Mouse (Mus musculus) cerebellum, postnatal 36 days (tissue): ENCODE measurements around the gene Pecam1.
"Not testable (repeated sequence)": the region's sequence is repeated elsewhere in the genome, so short reads cannot be mapped to it uniquely, and the experiment has no call there.

Experiments used
- DNase-seq, 2 experiments: peaks; one replicate each; pipeline ENCODE4 v3.0.0; 2021 to 2022; ENCODE audit warnings: mixed read lengths in 2 of 2

Pecam1 gene

GRCm38 (mm10) chr11:106665328-106665727 is 85.1 kb downstream of the Pecam1 start:
- DNase-seq, result no peak

GRCm38 (mm10) chr11:106664691-106665090 is 85.7 kb downstream of the Pecam1 start:
- no peak for DNase-seq

GRCm38 (mm10) chr11:106663838-106664237 is 86.6 kb downstream of the Pecam1 start:
- no peak for DNase-seq

- DNase-seq, result no peak
These were observed 87.6 kb downstream of the Pecam1 start for GRCm38 (mm10) chr11:106662634-106663407.

- DNase-seq, result no peak
These were observed 89.9 kb downstream of the Pecam1 start for GRCm38 (mm10) chr11:106660453-106661081.

- no peak for DNase-seq
These were observed 90.7 kb downstream of the Pecam1 start for GRCm38 (mm10) chr11:106659598-106660295.

- DNase-seq, result peak; percentile 84 to 89
These were observed 92.2 kb downstream of the Pecam1 start for GRCm38 (mm10) chr11:106658051-106658880.

- DNase-seq, result not testable (repeated sequence)
These were observed 93.4 kb downstream of the Pecam1 start for GRCm38 (mm10) chr11:106656896-106657498.

- DNase-seq, result peak; percentile 77 to 82
These were observed 102.1 kb downstream of the Pecam1 start for GRCm38 (mm10) chr11:106648347-106648746.

- no peak for DNase-seq
These were observed 107.3 kb downstream of the Pecam1 start for GRCm38 (mm10) chr11:106642966-106643637.

- no peak for DNase-seq
These were observed 108.8 kb downstream of the Pecam1 start for GRCm38 (mm10) chr11:106641580-106641979.

GRCm38 (mm10) chr11:106640059-106640458 is 110.4 kb downstream of the Pecam1 start:
- no peak for DNase-seq

- no peak for DNase-seq
These were observed 111.1 kb downstream of the Pecam1 start for GRCm38 (mm10) chr11:106639356-106639692.

GRCm38 (mm10) chr11:106638551-106639355 is 111.7 kb downstream of the Pecam1 start:
- no peak for DNase-seq

GRCm38 (mm10) chr11:106637754-106638153 is 112.7 kb downstream of the Pecam1 start:
- DNase-seq, result no peak

GRCm38 (mm10) chr11:106635946-106636345 is 114.5 kb downstream of the Pecam1 start:
- no peak for DNase-seq

- DNase-seq, result not testable (repeated sequence)
These were observed 116.3 kb downstream of the Pecam1 start for GRCm38 (mm10) chr11:106634175-106634574.

GRCm38 (mm10) chr11:106633456-106633855 is 117.0 kb downstream of the Pecam1 start:
- no peak for DNase-seq

- peak; percentile 66 to 70 for DNase-seq
These were observed 122.7 kb downstream of the Pecam1 start for GRCm38 (mm10) chr11:106627692-106628091.

- DNase-seq, result no peak
These were observed 124.9 kb downstream of the Pecam1 start for GRCm38 (mm10) chr11:106625577-106625976.

GRCm38 (mm10) chr11:106623629-106624028 is 126.8 kb downstream of the Pecam1 start:
- no peak for DNase-seq
